Mouse (Mus musculus): ENCODE data around the gene Cdca5. TPM values are rescaled to one million over a fixed set of nuclear protein-coding genes. Genes with fewer than 3 reads are reported as not detected.

The Cdca5 gene
- polyA plus RNA-seq, 1 experiment from 2014 or later = 34.5 TPM

Small RNAs within 50 kb of the gene (microRNA-seq; reads per million reads assigned to microRNA genes)
- gene Mir6988 = 2.3 reads per million

Other genes starting within 250 kb of the Cdca5 start
- 12.9 and 13.1 TPM in 2 replicates for gene Frmd8, start 209.7 kb upstream of the Cdca5 start, polyA plus RNA-seq (2015; fragmentation: Nextera tagmentation; extraction: Ambion mirVana)
- gene Slc25a45, start 207.2 kb upstream of the Cdca5 start, polyA plus RNA-seq (2015; fragmentation: Nextera tagmentation; extraction: Ambion mirVana) = 7.1 and 7.9 TPM in 2 replicates
- 2.8 and 2.9 TPM in 2 replicates for gene Tigd3, start 190.8 kb upstream of the Cdca5 start, polyA plus RNA-seq (2015; fragmentation: Nextera tagmentation; extraction: Ambion mirVana)
- gene Dpf2, start 172.0 kb upstream of the Cdca5 start, polyA plus RNA-seq (2015; fragmentation: Nextera tagmentation; extraction: Ambion mirVana) = 52.7 and 59.4 TPM in 2 replicates
- 2.9 and 3.1 TPM in 2 replicates for gene Cdc42ep2, start 160.2 kb upstream of the Cdca5 start, polyA plus RNA-seq (2015; fragmentation: Nextera tagmentation; extraction: Ambion mirVana)
- gene Pola2, start 120.8 kb upstream of the Cdca5 start, polyA plus RNA-seq (2015; fragmentation: Nextera tagmentation; extraction: Ambion mirVana) = 53.8 and 58.9 TPM in 2 replicates
- gene Slc22a20, start 98.8 kb upstream of the Cdca5 start, polyA plus RNA-seq (2015; fragmentation: Nextera tagmentation; extraction: Ambion mirVana) = 0.05 TPM in 1 of 2 replicates, not detected in the other
- 25.1 and 26.1 TPM in 2 replicates for gene Capn1, start 69.1 kb upstream of the Cdca5 start, polyA plus RNA-seq (2015; fragmentation: Nextera tagmentation; extraction: Ambion mirVana)
- gene Syvn1, start 38.4 kb upstream of the Cdca5 start, polyA plus RNA-seq (2015; fragmentation: Nextera tagmentation; extraction: Ambion mirVana) = 13.3 and 17.3 TPM in 2 replicates
- 39.5 and 41.8 TPM in 2 replicates for gene Mrpl49, start 27.2 kb upstream of the Cdca5 start, polyA plus RNA-seq (2015; fragmentation: Nextera tagmentation; extraction: Ambion mirVana)
- gene Fau, start 27.1 kb upstream of the Cdca5 start, polyA plus RNA-seq (2015; fragmentation: Nextera tagmentation; extraction: Ambion mirVana) = 401 and 446 TPM in 2 replicates
- gene Znhit2, start 23.8 kb upstream of the Cdca5 start, polyA plus RNA-seq (2015; fragmentation: Nextera tagmentation; extraction: Ambion mirVana) = 19.1 and 19.5 TPM in 2 replicates
- gene Tm7sf2, start 16.6 kb upstream of the Cdca5 start, polyA plus RNA-seq (2015; fragmentation: Nextera tagmentation; extraction: Ambion mirVana) = 49.1 and 50.2 TPM in 2 replicates
- 27.3 and 30.8 TPM in 2 replicates for gene Vps51, start 7.8 kb upstream of the Cdca5 start, polyA plus RNA-seq (2015; fragmentation: Nextera tagmentation; extraction: Ambion mirVana)
- not detected in 2 replicates for gene Tmem262, start 5.0 kb upstream of the Cdca5 start, polyA plus RNA-seq (2015; fragmentation: Nextera tagmentation; extraction: Ambion mirVana)
- gene Gm28374, start 2.7 kb upstream of the Cdca5 start, polyA plus RNA-seq (2015; fragmentation: Nextera tagmentation; extraction: Ambion mirVana) = 0.48 and 0.67 TPM in 2 replicates
- gene Zfpl1, start within 50 bp of the Cdca5 start, polyA plus RNA-seq (2015; fragmentation: Nextera tagmentation; extraction: Ambion mirVana) = 19.7 and 24.4 TPM in 2 replicates
- 0.23 and 0.25 TPM in 2 replicates for gene AC131692.1, start 9.4 kb downstream of the Cdca5 start, polyA plus RNA-seq (2015; fragmentation: Nextera tagmentation; extraction: Ambion mirVana)
- gene Naaladl1, start 20.8 kb downstream of the Cdca5 start, polyA plus RNA-seq (2015; fragmentation: Nextera tagmentation; extraction: Ambion mirVana) = 3.5 and 3.7 TPM in 2 replicates
- 23.2 and 24.0 TPM in 2 replicates for gene Sac3d1, start 33.7 kb downstream of the Cdca5 start, polyA plus RNA-seq (2015; fragmentation: Nextera tagmentation; extraction: Ambion mirVana)
- 58.5 and 66.0 TPM in 2 replicates for gene Snx15, start 43.3 kb downstream of the Cdca5 start, polyA plus RNA-seq (2015; fragmentation: Nextera tagmentation; extraction: Ambion mirVana)
- 0.17 and 0.44 TPM in 2 replicates for gene Batf2, start 56.0 kb downstream of the Cdca5 start, polyA plus RNA-seq (2015; fragmentation: Nextera tagmentation; extraction: Ambion mirVana)
- 26.0 and 28.8 TPM in 2 replicates for gene Arl2, start 56.6 kb downstream of the Cdca5 start, polyA plus RNA-seq (2015; fragmentation: Nextera tagmentation; extraction: Ambion mirVana)
- not detected in 2 replicates for gene Majin, start 99.4 kb downstream of the Cdca5 start, polyA plus RNA-seq (2015; fragmentation: Nextera tagmentation; extraction: Ambion mirVana)
- gene Gpha2, start 141.4 kb downstream of the Cdca5 start, polyA plus RNA-seq (2015; fragmentation: Nextera tagmentation; extraction: Ambion mirVana) = 0.15 and 0.28 TPM in 2 replicates
- gene Ppp2r5b, start 150.9 kb downstream of the Cdca5 start, polyA plus RNA-seq (2015; fragmentation: Nextera tagmentation; extraction: Ambion mirVana) = 3.3 and 5.0 TPM in 2 replicates
- 4.7 and 5.8 TPM in 2 replicates for gene Atg2a, start 156.7 kb downstream of the Cdca5 start, polyA plus RNA-seq (2015; fragmentation: Nextera tagmentation; extraction: Ambion mirVana)
- gene Ehd1, start 191.7 kb downstream of the Cdca5 start, polyA plus RNA-seq (2015; fragmentation: Nextera tagmentation; extraction: Ambion mirVana) = 64.0 and 69.3 TPM in 2 replicates
- gene Cdc42bpg, start 221.5 kb downstream of the Cdca5 start, polyA plus RNA-seq (2015; fragmentation: Nextera tagmentation; extraction: Ambion mirVana) = 0.21 and 0.38 TPM in 2 replicates
- 25.1 and 25.4 TPM in 2 replicates for gene Men1, start 250.0 kb downstream of the Cdca5 start, polyA plus RNA-seq (2015; fragmentation: Nextera tagmentation; extraction: Ambion mirVana)

Data from liver, embryonic 15.5 days (tissue).